Mouse (Mus musculus) layer of hippocampus, adult 2 months (tissue): ENCODE measurements around the gene Cfap61. TPM values are rescaled to one million over a fixed set of nuclear protein-coding genes. Genes with fewer than 3 reads are reported as not detected.

ENCODE experiments used
- DNase-seq, 2 experiments: peaks; one replicate each; pipeline ENCODE4 v3.0.0; 2022; ENCODE audit warnings: low spot score in 2 of 2
- H3K27ac ChIP-seq: fragments of 200-600 bp; 2 replicates; pipeline ENCODE4 v1.8.1; 2022
- H3K4me3 ChIP-seq: fragments of 200-600 bp; 2 replicates; pipeline ENCODE4 v1.8.1; 2022; ENCODE audit warnings: mild to moderate bottlenecking
- CTCF ChIP-seq: fragments of 200-600 bp; conservative IDR thresholded peaks from 2 replicates; pipeline ENCODE4 v1.8.1; 2022; ENCODE audit warnings: antibody characterized with exemption, mild to moderate bottlenecking, moderate library complexity
- total RNA-seq, 2 experiments: library from RNA; stranded (reverse); gene quantifications; 2 replicates each; pipeline ENCODE4 v1.2.3; 2021

Gene Cfap61
- total RNA-seq, 2 experiments from 2014 or later = 2.0 to 2.2 TPM

GRCm38 (mm10) chr2:145997956-145998525 is 63.5 kb downstream of the Cfap61 start:
- DNase-seq = no peak
- H3K27ac ChIP-seq = no peak overlapping the region
- TF ChIP-seq CTCF = no peak
- H3K4me3 ChIP-seq = no peak overlapping the region

DNA sequence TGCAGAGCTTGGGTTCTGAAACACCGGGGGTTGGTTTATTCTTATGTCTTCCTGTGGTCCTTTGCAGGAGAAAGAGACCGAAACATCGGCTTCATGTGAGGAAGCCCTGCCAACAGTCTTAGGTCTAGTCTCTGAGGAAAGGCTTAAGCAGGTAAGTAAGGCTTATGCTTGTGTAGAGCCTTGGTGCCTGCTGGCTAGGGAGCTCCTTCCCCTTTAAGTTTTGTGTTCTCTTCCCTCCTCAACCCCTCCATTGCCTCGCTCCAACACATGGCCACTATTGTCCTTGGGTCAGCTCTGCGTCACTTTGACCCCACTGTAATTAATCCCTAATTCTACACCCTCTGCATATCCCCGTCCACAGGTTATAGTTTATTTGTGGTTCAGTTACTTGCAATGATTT is 74.2 kb downstream of the Cfap61 start:
- TF ChIP-seq CTCF = no peak
- DNase-seq = no peak
- H3K4me3 ChIP-seq = no peak overlapping the region

GRCm38 (mm10) chr2:146009596-146010349 is 75.2 kb downstream of the Cfap61 start:
- Histone ChIP-seq H3K27ac (no peak overlapping the region), H3K4me3 (no peak overlapping the region)
- no peak for TF ChIP-seq CTCF
- DNase-seq = no peak

More for the DNA sequence above, 74.2 kb downstream of the Cfap61 start:
- no peak overlapping the region for H3K27ac ChIP-seq

GRCm38 (mm10) chr2:146010816-146011215 is 76.2 kb downstream of the Cfap61 start:
- TF ChIP-seq CTCF = no peak

GRCm38 (mm10) chr2:146015341-146016186 is 81.0 kb downstream of the Cfap61 start:
- DNase-seq = no peak
- no peak for TF ChIP-seq CTCF
- Histone ChIP-seq H3K4me3 (no peak overlapping the region), H3K27ac (no peak overlapping the region)

More at GRCm38 (mm10) chr2:146010816-146011215, 76.2 kb downstream of the Cfap61 start:
- H3K4me3 ChIP-seq = no peak overlapping the region
- no peak overlapping the region for H3K27ac ChIP-seq
- DNase-seq = no peak

- H3K4me3 ChIP-seq = no peak overlapping the region
- no peak overlapping the region for H3K27ac ChIP-seq
- no peak for TF ChIP-seq CTCF
- no peak for DNase-seq
Observed at GRCm38 (mm10) chr2:146022846-146023245, 88.3 kb downstream of the Cfap61 start.

GRCm38 (mm10) chr2:146043640-146044039 is 109.1 kb downstream of the Cfap61 start:
- no peak for DNase-seq
- Histone ChIP-seq H3K4me3 (no peak overlapping the region), H3K27ac (no peak overlapping the region)
- TF ChIP-seq CTCF = no peak

DNA sequence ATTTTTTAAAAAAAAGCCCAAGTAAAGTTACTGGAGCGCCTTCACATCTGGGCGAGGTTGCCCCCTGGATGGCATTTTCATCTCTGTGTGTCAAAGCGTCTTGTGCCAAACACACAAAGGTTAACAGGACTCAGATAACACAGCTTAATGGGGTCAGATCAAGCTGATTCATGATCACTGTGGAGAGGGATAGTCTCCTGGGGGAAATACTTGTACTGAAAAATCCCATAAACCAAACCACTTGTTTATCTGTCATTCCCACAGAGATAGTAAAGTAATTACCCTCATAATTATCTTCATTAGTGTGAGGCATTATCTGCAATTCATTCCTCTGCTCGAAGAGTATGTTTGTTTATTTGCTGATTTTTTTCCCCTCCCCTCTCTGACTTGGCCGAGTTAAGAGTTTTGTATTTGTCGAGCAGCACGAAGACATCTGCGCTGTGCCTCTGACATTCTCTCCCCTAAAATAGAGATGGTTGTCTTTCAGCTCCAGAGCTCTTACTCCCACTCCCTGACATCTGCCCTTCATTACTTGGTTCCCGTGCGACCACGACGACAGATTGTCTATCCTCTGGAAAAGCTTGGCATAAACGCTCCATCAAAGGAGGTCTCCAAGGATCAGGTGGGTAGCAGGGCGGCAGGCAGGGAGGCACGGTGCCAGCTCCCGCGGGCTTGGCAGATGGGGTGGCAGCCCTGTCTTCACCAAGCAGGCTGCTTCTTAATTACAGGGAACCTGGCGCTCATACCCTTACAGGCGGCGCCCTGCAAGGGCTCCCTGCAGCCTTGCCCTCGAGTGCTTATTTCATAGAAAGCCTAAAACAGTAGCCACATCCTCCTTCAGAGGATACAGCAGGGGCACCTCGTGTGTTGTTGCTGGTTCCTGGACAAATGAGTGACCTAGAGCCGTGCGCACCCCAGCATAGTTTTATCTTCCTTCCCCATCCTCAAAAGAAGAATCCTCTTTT is 110.6 kb downstream of the Cfap61 start:
- DNase-seq = peak; percentile 47 to 62
- Histone ChIP-seq H3K4me3 (peak overlapping the region; percentile 24; the same call in 1 of the 2 replicates), H3K27ac (no peak overlapping the region)
- no peak for TF ChIP-seq CTCF

- TF ChIP-seq CTCF = no peak
- no peak overlapping the region for H3K4me3 ChIP-seq
- H3K27ac ChIP-seq = no peak overlapping the region
- no peak for DNase-seq
Observed at GRCm38 (mm10) chr2:146047691-146048090, 113.1 kb downstream of the Cfap61 start.

- TF ChIP-seq CTCF = no peak
- Histone ChIP-seq H3K27ac (no peak overlapping the region), H3K4me3 (no peak overlapping the region)
- DNase-seq = no peak
Observed at GRCm38 (mm10) chr2:146048221-146048829, 113.7 kb downstream of the Cfap61 start.

DNA sequence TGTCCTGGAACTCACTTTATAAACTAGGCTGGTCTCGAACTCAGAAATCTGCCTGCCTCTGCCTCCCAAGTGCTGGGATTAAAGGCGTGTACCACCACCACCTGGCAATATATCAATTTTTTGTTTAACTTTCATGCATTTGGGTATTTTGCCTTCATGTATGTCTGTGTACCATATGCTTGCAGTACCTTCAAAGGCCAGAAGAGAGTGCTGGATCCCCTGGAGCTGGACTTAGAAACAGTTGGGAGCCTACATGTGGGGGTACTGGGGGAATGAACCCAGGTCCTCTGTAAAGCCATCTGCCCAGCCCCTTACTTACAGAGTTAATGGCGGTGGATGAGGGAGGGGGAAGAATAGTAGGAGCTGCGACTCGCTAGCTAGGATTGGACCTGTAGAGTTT is 114.8 kb downstream of the Cfap61 start:
- TF ChIP-seq CTCF = peak; percentile 54
- no peak for DNase-seq
- Histone ChIP-seq H3K4me3 (no peak overlapping the region), H3K27ac (no peak overlapping the region)

GRCm38 (mm10) chr2:146050069-146050468 is 115.5 kb downstream of the Cfap61 start:
- H3K27ac ChIP-seq = no peak overlapping the region
- H3K4me3 ChIP-seq = no peak overlapping the region
- no peak for DNase-seq
- TF ChIP-seq CTCF = no peak
